ENCODE assay signal across 9 mouse cellular contexts in the genomic region with DNA sequence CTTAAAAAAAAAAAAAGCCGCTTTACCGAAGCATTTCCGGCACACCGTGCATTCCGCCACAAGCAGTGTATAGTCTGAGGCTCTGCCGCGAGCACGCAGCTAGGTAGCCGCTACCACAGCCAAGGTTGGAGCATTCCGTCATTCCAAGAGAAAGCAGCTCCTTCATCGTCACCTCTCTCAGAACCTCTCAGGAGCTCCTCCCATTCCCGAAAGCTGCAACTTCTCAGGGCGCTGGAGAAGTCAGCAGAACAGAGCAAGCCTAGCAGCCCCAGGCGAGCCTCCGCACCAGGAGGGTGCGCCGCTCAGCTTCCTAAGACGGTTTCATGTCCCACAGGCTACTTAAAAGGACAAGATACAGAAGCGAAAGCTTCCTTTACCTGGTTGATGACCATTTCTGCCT. TPM values are rescaled to one million over a fixed set of nuclear protein-coding genes. Genes with fewer than 3 reads are reported as not detected.
DNase-seq lines count a peak whose midpoint lies in the region; ATAC-seq lines count a peak whose summit lies in the region.
"Had no signal": no experiment of that assay in that cellular context is flagged by ENCODE, and none has a peak within 500 bp of the region (broad histone marks: within the 10 kb centered on the region; RNA-seq: fewer than 3 reads in every experiment).

No protein-coding gene starts in this region.

- no peaks in the 10 kb centered on the region for H3K27me3 ChIP-seq in limb, embryonic 12.5 days
- H3K27me3 ChIP-seq in limb, embryonic 10.5 days (ENCODE audit: low read depth, poor library complexity, severe bottlenecking), result no peaks in the 10 kb centered on the region
- H3K27me3 ChIP-seq in limb, embryonic 13.5 days, result no peaks in the 10 kb centered on the region
- no peaks in the 10 kb centered on the region for H3K27me3 ChIP-seq in splenic B cell, adult 2 months (ENCODE audit: control insufficient read depth, insufficient read depth, low read length, poor library complexity, severe bottlenecking)

- H3K27ac ChIP-seq in limb, embryonic 12.5 days, result no peak overlapping the region
- no peak overlapping the region for H3K27ac ChIP-seq in limb, embryonic 10.5 days
- H3K27ac ChIP-seq in limb, embryonic 13.5 days, result no peak overlapping the region

- no peaks in the 10 kb centered on the region for H3K4me1 ChIP-seq in limb, embryonic 12.5 days (replicated peaks)
- no peaks in the 10 kb centered on the region for H3K4me1 ChIP-seq in limb, embryonic 10.5 days
- no peaks in the 10 kb centered on the region for H3K4me1 ChIP-seq in limb, embryonic 13.5 days

- no peak overlapping the region for H3K4me3 ChIP-seq in limb, embryonic 12.5 days (replicated peaks)
- no peak overlapping the region for H3K4me3 ChIP-seq in limb, embryonic 10.5 days
- H3K4me3 ChIP-seq in limb, embryonic 13.5 days, result no peak overlapping the region

- 59% methylated on average over 19 of the region's 19 CpGs for WGBS in limb, embryonic 12.5 days
- 63% methylated on average over 19 of the region's 19 CpGs for WGBS in limb, embryonic 10.5 days
- WGBS in limb, embryonic 13.5 days, result 64% methylated on average over 19 of the region's 19 CpGs

- intact Hi-C loops in left cerebral cortex, postnatal 10 days (cut with DNase I), result no loop called here

- no peaks in the 10 kb centered on the region for H3K9me3 ChIP-seq in limb, embryonic 12.5 days
- H3K9me3 ChIP-seq in limb, embryonic 10.5 days (replicated peaks), result no peaks in the 10 kb centered on the region
- H3K9me3 ChIP-seq in limb, embryonic 13.5 days, result no peaks in the 10 kb centered on the region

- no peak for ATAC-seq in limb, embryonic 12.5 days (ENCODE audit: insufficient number of reproducible peaks, insufficient read depth, low FRiP score, low TSS enrichment, low read depth)
- no peak for ATAC-seq in limb, embryonic 13.5 days (ENCODE audit: low FRiP score, low read depth)

- no peak for DNase-seq in limb, embryonic 10.5 days (ENCODE audit: low spot score)
- peak; percentile 17 for DNase-seq in heart, adult 8-10 months (ENCODE audit: low spot score)
- DNase-seq in splenic B cell, adult 2 months (ENCODE audit: low read depth, low spot score), result peak; percentile 1
- no peak for DNase-seq in cerebellum, postnatal 4 days (ENCODE audit: low spot score in 2 of 2)
- no peak for DNase-seq in adrenal gland, postnatal 36 days
- DNase-seq in left cerebral cortex, postnatal 10 days (ENCODE audit: extremely low spot score in 1 of 2, low spot score in 2 of 2), result no peak
- DNase-seq: gastrocnemius, postnatal 25 days had no signal

- H3K9ac ChIP-seq in limb, embryonic 12.5 days (replicated peaks), result no peak overlapping the region
- no peak overlapping the region for H3K9ac ChIP-seq in limb, embryonic 13.5 days

- no peaks in the 10 kb centered on the region for H3K36me3 ChIP-seq in limb, embryonic 12.5 days
- H3K36me3 ChIP-seq in limb, embryonic 10.5 days, result no peaks in the 10 kb centered on the region
- H3K36me3 ChIP-seq in limb, embryonic 13.5 days, result no peaks in the 10 kb centered on the region
- H3K36me3 ChIP-seq in splenic B cell, adult 2 months (ENCODE audit: control insufficient read depth, insufficient read depth, low read length, poor library complexity, severe bottlenecking), result no peaks in the 10 kb centered on the region

- peak overlapping the region; percentile 35 for H3K4me2 ChIP-seq in limb, embryonic 12.5 days
- peak overlapping the region; percentile 31 for H3K4me2 ChIP-seq in limb, embryonic 13.5 days (replicated peaks)

RNA-seq across cellular contexts. Expression of gene Sfr1, which starts 24.1 kb away (rescaled TPM):
- 273 and 307 TPM in 2 replicates for polyA plus RNA-seq in limb, embryonic 12.5 days (2016; fragmentation: Nextera tagmentation; extraction: Ambion mirVana)
- polyA plus RNA-seq in limb, embryonic 10.5 days (2016; fragmentation: Nextera tagmentation; extraction: Ambion mirVana), result 246 and 260 TPM in 2 replicates
- total RNA-seq in heart, adult 8-10 months (2022), result 10 to 100 TPM; 66.5 to 80.7 (median 72.1) TPM
- polyA plus RNA-seq in limb, embryonic 13.5 days (2015; fragmentation: Nextera tagmentation; extraction: Ambion mirVana), result 282 and 301 TPM in 2 replicates
- total RNA-seq in adrenal gland, postnatal 36 days (2021), result 100 to 1,000 TPM in 1 of 2 experiments, 10 to 100 TPM in 1; 97.7 to 101 TPM
- 100 to 1,000 TPM; 101 to 111 TPM for total RNA-seq in left cerebral cortex, postnatal 10 days (2021)

Comparison
In these comparisons a context has a peak if more than half of its experiments do, and no peak if none do; other contexts are left out.
1. DNase-seq: peak in heart, adult 8-10 months (single experiment) and splenic B cell, adult 2 months (single experiment); none in limb, embryonic 10.5 days (single experiment), cerebellum, postnatal 4 days (0 of 2), adrenal gland, postnatal 36 days (0 of 2) and left cerebral cortex, postnatal 10 days (0 of 2).